Mouse (Mus musculus): ENCODE results near the gene Edf1. TPM values are rescaled to one million over a fixed set of nuclear protein-coding genes. Genes with fewer than 3 reads are reported as not detected.

Gene Edf1
- polyA plus RNA-seq (2017; shearing (Covaris generic)): 209 TPM

GRCm38 (mm10) chr2:25557221-25557963 lies at the start of gene Edf1:
Gene Edf1 (plus strand): TSS chr2:25557847.

GRCm38 (mm10) chr2:25546811-25547491 lies 10.7 kb upstream of the Edf1 start, which contains the start of gene Traf2:
Gene Traf2 (minus strand): TSS chr2:25546940.

DNA sequence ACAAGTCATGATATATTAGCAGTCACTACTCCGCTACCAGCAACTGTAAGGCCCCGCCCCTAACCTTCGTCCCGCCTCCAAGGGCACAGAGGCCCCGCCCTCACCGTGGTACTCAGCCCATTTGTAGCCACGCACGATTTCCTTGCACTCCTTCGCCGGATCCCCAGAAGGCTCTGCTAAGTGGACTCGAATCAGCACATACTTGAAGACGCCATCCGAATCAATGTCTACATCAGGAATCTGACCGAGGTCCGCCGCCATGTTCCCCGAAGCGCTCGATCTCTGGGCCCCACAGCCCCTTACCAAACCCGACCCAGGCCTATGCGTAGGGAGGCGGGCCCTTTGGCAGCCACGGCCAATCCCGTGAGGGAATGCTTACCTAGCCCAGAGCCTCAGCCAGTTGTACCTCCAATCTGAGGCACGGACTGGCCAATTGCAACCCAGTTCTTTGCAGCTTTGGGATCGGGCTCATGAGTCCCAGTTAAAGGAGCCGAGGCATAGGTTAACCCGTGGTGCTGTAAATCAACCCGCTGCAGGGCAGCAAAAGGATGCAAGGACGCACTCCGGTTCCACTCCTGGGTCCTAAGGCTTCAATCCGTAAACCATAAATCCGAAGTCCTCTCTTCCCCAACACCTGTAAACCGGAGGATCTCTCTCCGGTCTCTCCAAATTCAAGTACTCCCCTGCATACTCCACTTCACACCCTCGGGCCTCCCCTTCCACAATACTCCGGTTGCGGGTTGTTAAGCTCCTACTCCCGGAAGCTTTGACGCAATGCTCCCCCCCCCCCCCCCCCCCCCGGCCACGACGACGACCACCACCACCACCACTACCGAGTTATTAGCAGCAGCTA lies 17.2 kb downstream of the Edf1 start, which contains the start of the genes Mamdc4 and Phpt1:
TSS of gene Mamdc4 (minus strand) at position 267 of the 853 bp plus-strand sequence.
TSS of gene Phpt1 (minus strand) at position 646 of the 853 bp plus-strand sequence.

GRCm38 (mm10) chr2:25581294-25581864 lies 23.7 kb downstream of the Edf1 start, which contains the start of gene Ajm1:
Gene Ajm1 (minus strand): TSS chr2:25581757.

GRCm38 (mm10) chr2:25607761-25608622 lies 50.3 kb downstream of the Edf1 start, which contains the start of gene Rabl6:
Gene Rabl6 (minus strand): TSS chr2:25608521.

Other genes with a start within 250 kb of the Edf1 start
- not detected for gene Grin1, start 238.7 kb upstream of the Edf1 start, polyA plus RNA-seq (2017; shearing (Covaris generic))
- 49.9 TPM for gene Man1b1, start 225.5 kb upstream of the Edf1 start, polyA plus RNA-seq (2017; shearing (Covaris generic))
- 20.8 TPM for gene Dpp7, start 201.5 kb upstream of the Edf1 start, polyA plus RNA-seq (2017; shearing (Covaris generic))
- 27.9 TPM for gene Uap1l1, start 192.2 kb upstream of the Edf1 start, polyA plus RNA-seq (2017; shearing (Covaris generic))
- gene Sapcd2, start 185.5 kb upstream of the Edf1 start, polyA plus RNA-seq (2017; shearing (Covaris generic)): 0.80 TPM
- not detected for gene Entpd2, start 162.0 kb upstream of the Edf1 start, polyA plus RNA-seq (2017; shearing (Covaris generic))
- 4.5 TPM for gene Npdc1, start 158.5 kb upstream of the Edf1 start, polyA plus RNA-seq (2017; shearing (Covaris generic))
- gene Fut7, start 134.6 kb upstream of the Edf1 start, polyA plus RNA-seq (2017; shearing (Covaris generic)): 1.6 TPM
- gene Abca2, start 129.1 kb upstream of the Edf1 start, polyA plus RNA-seq (2017; shearing (Covaris generic)): 58.8 TPM
- 3.2 TPM for gene Clic3, start 101.0 kb upstream of the Edf1 start, polyA plus RNA-seq (2017; shearing (Covaris generic))
- 57.3 TPM for gene Paxx, start 96.8 kb upstream of the Edf1 start, polyA plus RNA-seq (2017; shearing (Covaris generic))
- gene Ptgds, start 87.8 kb upstream of the Edf1 start, polyA plus RNA-seq (2017; shearing (Covaris generic)): not detected
- not detected for gene Lcn12, start 63.9 kb upstream of the Edf1 start, polyA plus RNA-seq (2017; shearing (Covaris generic))
- gene Fbxw5, start 57.1 kb upstream of the Edf1 start, polyA plus RNA-seq (2017; shearing (Covaris generic)): 67.4 TPM
- 5.9 TPM for gene C8g, start 56.1 kb upstream of the Edf1 start, polyA plus RNA-seq (2017; shearing (Covaris generic))
- gene Traf2, start 10.9 kb upstream of the Edf1 start, polyA plus RNA-seq (2017; shearing (Covaris generic)): 65.0 TPM
- 2.0 TPM for gene Mamdc4, start 17.0 kb downstream of the Edf1 start, polyA plus RNA-seq (2017; shearing (Covaris generic))
- gene Phpt1, start 17.4 kb downstream of the Edf1 start, polyA plus RNA-seq (2017; shearing (Covaris generic)): 48.3 TPM
- not detected for gene Ajm1, start 23.9 kb downstream of the Edf1 start, polyA plus RNA-seq (2017; shearing (Covaris generic))
- 41.4 TPM for gene Rabl6, start 50.7 kb downstream of the Edf1 start, polyA plus RNA-seq (2017; shearing (Covaris generic))
- not detected for gene Ccdc183, start 59.8 kb downstream of the Edf1 start, polyA plus RNA-seq (2017; shearing (Covaris generic))
- gene Tmem141, start 64.2 kb downstream of the Edf1 start, polyA plus RNA-seq (2017; shearing (Covaris generic)): 3.4 TPM
- not detected for gene Fcna, start 70.2 kb downstream of the Edf1 start, polyA plus RNA-seq (2017; shearing (Covaris generic))
- gene Lcn8, start 95.3 kb downstream of the Edf1 start, polyA plus RNA-seq (2017; shearing (Covaris generic)): not detected
- not detected for gene Lcn5, start 100.1 kb downstream of the Edf1 start, polyA plus RNA-seq (2017; shearing (Covaris generic))
- not detected for gene Lcn6, start 118.9 kb downstream of the Edf1 start, polyA plus RNA-seq (2017; shearing (Covaris generic))
- not detected for gene Lcn10, start 124.9 kb downstream of the Edf1 start, polyA plus RNA-seq (2017; shearing (Covaris generic))
- not detected for gene Obp2a, start 142.2 kb downstream of the Edf1 start, polyA plus RNA-seq (2017; shearing (Covaris generic))
- 21.5 TPM for gene Bmyc, start 148.9 kb downstream of the Edf1 start, polyA plus RNA-seq (2017; shearing (Covaris generic))
- not detected for gene Obp2b, start 179.2 kb downstream of the Edf1 start, polyA plus RNA-seq (2017; shearing (Covaris generic))
- gene Lcn3, start 207.7 kb downstream of the Edf1 start, polyA plus RNA-seq (2017; shearing (Covaris generic)): not detected
- not detected for gene Lcn11, start 219.2 kb downstream of the Edf1 start, polyA plus RNA-seq (2017; shearing (Covaris generic))
- not detected for gene Gm13539, start 224.4 kb downstream of the Edf1 start, polyA plus RNA-seq (2017; shearing (Covaris generic))

All from effector memory CD4-positive, alpha-beta T cell, adult 5 months (primary cell).